Mouse (Mus musculus) MEL (cell line): ENCODE measurements at regions not wholly inside any gene's neighbourhood (a gene's known extent, or its start where the extent isn't known, plus 50 kb on each side); places are given as distances from the start of the nearest gene placed in this dataset.

Experiments
- DNase-seq: peaks from one replicate; pipeline ENCODE4 v3.0.0; 2011; ENCODE audit warnings: low read depth, low spot score
- H3K27ac ChIP-seq: 2 replicates; pipeline ENCODE4 v1.5.1; 2012; ENCODE audit warnings: low read depth, mild to moderate bottlenecking, control low read depth, low read length, moderate library complexity; ENCODE audit not compliant: control insufficient read depth
- H3K27me3 ChIP-seq, 2 experiments: fragments of 150-350 bp in 1 of 2; sonication (generic) in 1 of 2; 2 replicates each; pipeline ENCODE4 v1.6.1; 2012; ENCODE audit warnings: low read length in 2 of 2, mild to moderate bottlenecking in 2 of 2, improper control_type of control experiment in 1 of 2, moderate library complexity in 1 of 2; ENCODE audit not compliant: insufficient read depth in 2 of 2, control insufficient read depth in 1 of 2
- H3K36me3 ChIP-seq, 2 experiments: 2 replicates each; pipeline ENCODE4 v1.6.1; 2012 to 2014; ENCODE audit warnings: low read length in 2 of 2, improper control_type of control experiment in 1 of 2, inconsistent platforms in 1 of 2, mild to moderate bottlenecking in 1 of 2; ENCODE audit not compliant: insufficient read depth in 2 of 2, control insufficient read depth in 1 of 2
- H3K4me1 ChIP-seq, 2 experiments: fragments of 150-350 bp in 1 of 2; sonication (generic) in 1 of 2; 2 replicates each; pipeline ENCODE4 v1.6.1; 2012; ENCODE audit warnings: low read length in 2 of 2, improper control_type of control experiment in 1 of 2, mild to moderate bottlenecking in 1 of 2; ENCODE audit not compliant: insufficient read depth in 2 of 2, control insufficient read depth in 1 of 2
- H3K4me3 ChIP-seq, 2 experiments: fragments of 150-350 bp in 1 of 2; sonication (generic) in 1 of 2; 2 replicates each; pipeline ENCODE4 v1.5.1; 2012; ENCODE audit warnings: low read depth in 2 of 2, low read length in 2 of 2, mild to moderate bottlenecking in 2 of 2, moderate library complexity in 2 of 2, control low read depth in 1 of 2, improper control_type of control experiment in 1 of 2; ENCODE audit not compliant: control insufficient read depth in 1 of 2, insufficient read depth in 1 of 2
- H3K79me2 ChIP-seq: 2 replicates; pipeline ENCODE4 v1.6.1; 2012; ENCODE audit warnings: mild to moderate bottlenecking, low read length, moderate library complexity; ENCODE audit not compliant: control insufficient read depth, poor library complexity, insufficient read depth
- H3K9ac ChIP-seq: 2 replicates; pipeline ENCODE4 v1.6.1; 2012; ENCODE audit warnings: low read depth, mild to moderate bottlenecking, control low read depth, low read length, moderate library complexity; ENCODE audit not compliant: control insufficient read depth, poor library complexity, severe bottlenecking
- H3K9me3 ChIP-seq: fragments of 150-350 bp; sonication (generic); replicated peaks from 2 replicates; pipeline ENCODE4 v1.6.1; 2012; ENCODE audit warnings: mild to moderate bottlenecking, low read length, improper control_type of control experiment, moderate library complexity; ENCODE audit not compliant: insufficient read depth
- BHLHE40 ChIP-seq: IDR thresholded peaks from 2 replicates; pipeline ENCODE4 v1.6.1; 2012; ENCODE audit warnings: low read depth, mild to moderate bottlenecking, inconsistent platforms, low read length, improper control_type of control experiment, borderline replicate concordance
- CHD1 ChIP-seq: IDR thresholded peaks from 2 replicates; pipeline ENCODE4 v1.6.1; 2012; ENCODE audit warnings: low read depth, mild to moderate bottlenecking, inconsistent platforms, low read length, improper control_type of control experiment
- CHD2 ChIP-seq: IDR thresholded peaks from 2 replicates; pipeline ENCODE4 v1.6.1; 2011; ENCODE audit warnings: low read length, improper control_type of control experiment
- EP300 ChIP-seq, 2 experiments: IDR thresholded peaks; 2 replicates each; pipeline ENCODE4 v1.6.1; 2011; ENCODE audit warnings: improper control_type of control experiment in 2 of 2, low read length in 2 of 2, low read depth in 1 of 2, mild to moderate bottlenecking in 1 of 2
- ETS1 ChIP-seq: IDR thresholded peaks from 2 replicates; pipeline ENCODE4 v1.6.1; 2012; ENCODE audit warnings: low read depth, mild to moderate bottlenecking, inconsistent platforms, low read length, improper control_type of control experiment, moderate library complexity
- GATA1 ChIP-seq: IDR thresholded peaks from 2 replicates; pipeline ENCODE4 v1.6.1; 2011; ENCODE audit warnings: low read depth, low read length, improper control_type of control experiment
- KAT2A ChIP-seq: conservative IDR thresholded peaks from 2 replicates; pipeline ENCODE4 v1.6.1; 2012; ENCODE audit warnings: low read depth, low read length, improper control_type of control experiment, inconsistent platforms
- MAFK ChIP-seq: IDR thresholded peaks from 2 replicates; pipeline ENCODE4 v1.6.1; 2011; ENCODE audit warnings: low read depth, mild to moderate bottlenecking, low read length, improper control_type of control experiment, borderline replicate concordance
- MAZ ChIP-seq: IDR thresholded peaks from 2 replicates; pipeline ENCODE4 v1.6.1; 2012; ENCODE audit warnings: low read depth, mild to moderate bottlenecking, inconsistent platforms, low read length, improper control_type of control experiment
- MYB ChIP-seq: IDR thresholded peaks from 2 replicates; pipeline ENCODE4 v1.6.1; 2011; ENCODE audit warnings: mild to moderate bottlenecking, low read depth, low read length, improper control_type of control experiment
- MYC ChIP-seq: IDR thresholded peaks from 2 replicates; pipeline ENCODE4 v1.6.1; 2011; ENCODE audit warnings: low read depth, mild to moderate bottlenecking, low read length, improper control_type of control experiment, moderate library complexity
- NELFE ChIP-seq: IDR thresholded peaks from 2 replicates; pipeline ENCODE4 v1.6.1; 2011; ENCODE audit warnings: low read depth, low read length, improper control_type of control experiment
- NRF1 ChIP-seq: IDR thresholded peaks from 2 replicates; pipeline ENCODE4 v1.6.1; 2014; ENCODE audit warnings: low read depth, mild to moderate bottlenecking, inconsistent platforms, low read length, improper control_type of control experiment, moderate library complexity; ENCODE audit not compliant: poor library complexity, insufficient read depth, severe bottlenecking
- POLR2AphosphoS2 ChIP-seq: IDR thresholded peaks from 2 replicates; pipeline ENCODE4 v1.6.1; 2011; ENCODE audit warnings: low read length, improper control_type of control experiment
- POLR2AphosphoS5 ChIP-seq: IDR thresholded peaks from 2 replicates; pipeline ENCODE4 v1.6.1; 2012; ENCODE audit warnings: low read depth, borderline replicate concordance, mild to moderate bottlenecking, inconsistent platforms, low read length, moderate library complexity, mixed read lengths
- RCOR1 ChIP-seq: IDR thresholded peaks from 2 replicates; pipeline ENCODE4 v1.6.1; 2012; ENCODE audit warnings: low read depth, mild to moderate bottlenecking, inconsistent platforms, low read length, improper control_type of control experiment
- SIN3A ChIP-seq: IDR thresholded peaks from 2 replicates; pipeline ENCODE4 v1.6.1; 2012; ENCODE audit warnings: low read length, improper control_type of control experiment, inconsistent platforms
- TBP ChIP-seq: IDR thresholded peaks from 2 replicates; pipeline ENCODE4 v1.8.0; 2011; ENCODE audit warnings: low read depth, low read length, improper control_type of control experiment
- UBTF ChIP-seq: IDR thresholded peaks from 2 replicates; pipeline ENCODE4 v1.6.1; 2012; ENCODE audit warnings: low read depth, mild to moderate bottlenecking, inconsistent platforms, low read length, improper control_type of control experiment, moderate library complexity, borderline replicate concordance; ENCODE audit not compliant: insufficient read depth
- USF1 ChIP-seq: IDR thresholded peaks from 2 replicates; pipeline ENCODE4 v1.6.1; 2014; ENCODE audit warnings: low read depth, mild to moderate bottlenecking, inconsistent platforms, low read length, improper control_type of control experiment, moderate library complexity
- USF2 ChIP-seq, 2 experiments: IDR thresholded peaks; 2 replicates each; pipeline ENCODE4 v1.6.1; 2011 to 2012; ENCODE audit warnings: improper control_type of control experiment in 2 of 2, low read length in 2 of 2, borderline replicate concordance in 1 of 2, inconsistent platforms in 1 of 2, low read depth in 1 of 2, mild to moderate bottlenecking in 1 of 2; ENCODE audit not compliant: insufficient read depth in 1 of 2
- ZKSCAN1 ChIP-seq: IDR thresholded peaks from 2 replicates; pipeline ENCODE4 v1.6.1; 2012; ENCODE audit warnings: low read depth, mild to moderate bottlenecking, inconsistent platforms, low read length, improper control_type of control experiment, moderate library complexity
- ZMIZ1 ChIP-seq: IDR thresholded peaks from 2 replicates; pipeline ENCODE4 v1.6.1; 2012; ENCODE audit warnings: low read depth, mild to moderate bottlenecking, inconsistent platforms, low read length, improper control_type of control experiment, moderate library complexity

GRCm38 (mm10) chr10:95074959-95075590, 130.4 kb upstream of the Plxnc1 start:
- Histone ChIP-seq H3K27ac (no peak overlapping the region), H3K4me3 (no peak overlapping the region), H3K27me3 (no peaks in the 10 kb centered on the region; a peak in 3 of 4 replicates), H3K9me3 (no peaks in the 10 kb centered on the region), H3K9ac (no peak overlapping the region), H3K79me2 (no peaks in the 10 kb centered on the region), H3K4me1 (peaks cover 0 to 8% of the 10 kb centered on the region in 2 experiments; a peak in 2 of 4 replicates), H3K36me3 (no peaks in the 10 kb centered on the region)
- TF ChIP-seq CHD2 (no peak), SIN3A (no peak), USF1 (no peak), POLR2AphosphoS5 (no peak), MYC (no peak), ETS1 (no peak), ZKSCAN1 (no peak), USF2 (IDR thresholded peaks at IDR 0.05; ENCODE audit: borderline replicate concordance in 1 of 2, insufficient read depth in 1 of 2, low read depth in 1 of 2, low read length in 2 of 2) (no peak), POLR2AphosphoS2 (no peak), KAT2A (no peak), ZMIZ1 (no peak), NRF1 (no peak), MAZ (no peak), NELFE (no peak), TBP (no peak), GATA1 (no peak), EP300 (IDR thresholded peaks at IDR 0.05; ENCODE audit: low read depth in 1 of 2, low read length in 2 of 2) (no peak)
- peak; percentile 31 for DNase-seq

DNA sequence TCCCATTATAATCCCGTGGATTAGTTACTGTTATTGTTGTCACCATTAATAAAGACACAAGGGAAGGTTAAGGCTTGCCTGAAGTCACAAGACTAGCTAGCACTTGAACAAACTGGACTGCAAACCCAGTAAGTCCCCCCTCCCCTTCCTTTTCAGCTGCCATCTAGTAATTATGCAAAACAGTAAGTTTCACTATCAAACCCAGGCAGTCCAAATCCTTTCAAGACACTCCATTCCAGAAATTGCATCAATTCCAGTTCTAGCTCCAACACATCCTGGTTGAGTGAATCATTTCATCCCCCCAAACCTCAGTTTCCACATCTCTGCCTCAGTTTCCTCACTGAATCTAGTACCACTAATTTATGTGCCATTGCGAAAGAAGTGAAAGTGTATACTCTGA, 129.7 kb upstream of the Plxnc1 start:
- no peak for DNase-seq
- TF ChIP-seq NRF1 = no peak
- no peak for TF ChIP-seq POLR2AphosphoS2
- TF ChIP-seq MYB = no peak
- no peak for TF ChIP-seq BHLHE40
- no peak for TF ChIP-seq USF1
- no peak for TF ChIP-seq KAT2A
- TF ChIP-seq ZMIZ1 = no peak
- TF ChIP-seq TBP = no peak
- TF ChIP-seq MAFK = no peak
- TF ChIP-seq EP300 (IDR thresholded peaks at IDR 0.05; ENCODE audit: low read depth in 1 of 2, low read length in 2 of 2) = no peak
- no peak for TF ChIP-seq USF2 (IDR thresholded peaks at IDR 0.05; ENCODE audit: borderline replicate concordance in 1 of 2, insufficient read depth in 1 of 2, low read depth in 1 of 2, low read length in 2 of 2)
- no peak for TF ChIP-seq CHD1
- no peak for TF ChIP-seq ETS1
- TF ChIP-seq UBTF = no peak
- TF ChIP-seq RCOR1 = no peak

More for the DNA sequence above, 129.7 kb upstream of the Plxnc1 start:
- Histone ChIP-seq H3K36me3 (no peaks in the 10 kb centered on the region), H3K9ac (no peak overlapping the region), H3K4me3 (no peak overlapping the region), H3K27me3 (no peaks in the 10 kb centered on the region; a peak in 3 of 4 replicates), H3K9me3 (no peaks in the 10 kb centered on the region), H3K4me1 (peaks cover 0 to 8% of the 10 kb centered on the region in 2 experiments; a peak in 1 of 4 replicates), H3K27ac (no peak overlapping the region), H3K79me2 (no peaks in the 10 kb centered on the region)
